Mouse (Mus musculus): ENCODE results near the gene Sgpp2.

Gene Sgpp2

DNA sequence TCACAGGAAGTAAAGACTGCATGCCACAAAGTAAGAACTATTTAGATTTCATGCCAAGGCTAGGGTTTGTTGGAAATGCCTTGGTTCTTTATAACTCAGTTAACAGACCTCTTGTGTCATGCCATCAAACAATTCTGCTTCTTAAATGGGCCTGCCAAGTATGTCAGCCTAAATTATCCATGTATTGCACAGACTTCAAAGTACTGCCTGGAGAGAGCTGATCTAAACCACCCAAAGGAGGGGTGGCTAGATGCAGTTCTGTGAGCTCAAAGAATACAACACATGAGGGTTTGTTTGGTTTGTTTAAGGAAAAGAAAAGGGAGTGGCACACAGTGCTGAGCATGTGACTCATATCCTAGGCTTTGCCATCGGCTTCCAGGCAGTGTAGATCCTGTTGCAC lies 137.9 kb downstream of the Sgpp2 start:
- DNase-seq (ENCODE audit: low read depth, low spot score): no peak

DNA sequence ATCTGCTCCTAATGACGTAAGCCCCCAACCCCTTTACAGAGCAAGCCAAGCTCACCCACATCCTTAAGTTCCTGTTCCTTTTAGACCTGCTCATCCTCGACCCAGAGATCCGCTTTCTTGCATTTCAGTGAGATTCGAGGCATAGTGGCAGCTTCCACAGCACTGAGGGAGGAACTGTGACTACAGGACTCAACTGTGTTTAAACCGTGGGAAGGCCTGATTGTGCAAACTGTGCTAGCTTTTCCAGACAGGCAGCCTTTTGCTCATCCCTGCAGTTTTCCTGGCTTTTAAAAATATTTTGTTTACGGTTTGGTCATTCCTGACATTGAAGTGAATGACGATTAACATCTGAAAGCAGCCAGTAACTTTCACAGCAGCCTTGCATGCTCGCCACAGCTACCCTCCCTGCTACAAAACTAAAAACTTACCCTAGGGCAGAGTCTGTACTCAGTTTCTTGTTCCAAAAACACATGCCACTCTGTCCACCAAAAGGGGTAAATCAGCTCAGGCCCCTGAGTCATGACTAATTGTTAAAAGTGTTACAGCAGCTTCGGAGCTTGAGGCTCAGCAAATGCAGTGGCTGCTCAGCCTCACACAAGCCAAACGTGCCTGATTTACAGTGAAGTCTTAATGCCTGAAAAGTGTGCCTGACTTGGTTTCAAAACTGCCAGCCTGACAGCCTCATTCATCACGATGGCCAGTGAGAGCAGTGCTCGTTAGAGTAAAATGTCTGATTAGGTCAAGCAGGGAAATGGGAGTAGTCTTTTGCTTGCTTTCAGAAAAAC lies 141.1 kb downstream of the Sgpp2 start:
- DNase-seq (ENCODE audit: low read depth, low spot score): no peak

DNA sequence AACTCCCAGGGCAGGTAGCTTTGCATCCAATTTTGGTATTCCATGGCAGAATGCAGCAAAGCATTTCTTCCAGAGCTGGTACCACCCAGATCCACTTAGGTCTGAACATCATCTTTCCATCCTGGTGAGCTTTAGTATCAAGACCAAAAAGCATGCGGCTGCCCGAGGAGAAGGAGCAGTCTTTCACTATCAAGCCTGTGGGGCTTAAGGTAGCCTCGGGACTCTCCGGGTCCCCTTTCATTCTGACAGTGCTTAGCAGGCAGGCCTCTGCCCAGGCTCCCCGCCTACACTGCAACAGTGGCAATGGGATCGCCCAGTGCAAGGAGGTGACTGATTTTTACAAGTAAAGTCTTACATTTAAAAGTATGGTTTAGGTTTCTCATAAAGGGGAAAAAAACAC lies 142.4 kb downstream of the Sgpp2 start:
- DNase-seq (ENCODE audit: low read depth, low spot score): no peak

DNA sequence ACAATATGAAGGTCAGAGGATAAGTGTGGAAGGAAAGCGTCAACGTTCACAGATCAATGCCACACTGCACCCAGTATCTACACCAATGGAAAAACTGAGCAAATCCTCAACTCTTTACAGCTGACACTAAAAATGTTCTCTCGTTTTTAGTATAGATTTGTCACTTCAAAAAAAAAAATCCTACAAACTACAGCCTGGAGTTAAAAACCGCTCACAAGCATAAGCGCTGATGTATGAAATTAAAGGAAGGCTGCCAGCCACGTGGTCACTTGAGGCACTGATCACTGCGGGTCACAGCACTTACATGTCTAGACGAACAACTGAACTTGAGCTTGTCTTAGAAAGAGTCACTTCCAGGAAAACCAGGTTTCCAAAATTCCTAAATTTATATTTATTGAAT lies 143.7 kb downstream of the Sgpp2 start:
- no peak for DNase-seq (ENCODE audit: low read depth, low spot score)

DNA sequence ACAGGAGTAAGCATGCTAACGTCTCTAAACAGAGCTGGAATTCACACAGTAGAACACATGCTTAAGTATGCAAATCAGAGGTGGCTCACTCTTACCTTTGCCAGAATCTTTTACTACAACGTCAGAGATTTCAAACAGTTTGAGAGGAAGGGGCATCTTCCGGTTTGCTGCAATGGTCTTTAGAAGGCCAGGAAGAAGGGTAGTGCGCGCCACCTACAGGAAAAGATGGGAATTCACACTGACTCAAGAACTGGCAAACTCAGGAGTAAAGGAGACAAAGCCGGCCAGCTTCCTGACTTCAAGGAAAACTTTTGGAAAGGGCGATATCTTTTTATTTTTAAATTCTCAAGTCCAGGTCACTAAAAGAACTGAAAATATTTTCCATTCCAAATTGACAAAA lies 144.5 kb downstream of the Sgpp2 start:
- DNase-seq (ENCODE audit: low read depth, low spot score): no peak
